Mouse (Mus musculus): ENCODE measurements at regions not wholly inside any gene's neighbourhood (a gene's known extent, or its start where the extent isn't known, plus 50 kb on each side); places are given as distances from the start of the nearest gene placed in this dataset.

DNA sequence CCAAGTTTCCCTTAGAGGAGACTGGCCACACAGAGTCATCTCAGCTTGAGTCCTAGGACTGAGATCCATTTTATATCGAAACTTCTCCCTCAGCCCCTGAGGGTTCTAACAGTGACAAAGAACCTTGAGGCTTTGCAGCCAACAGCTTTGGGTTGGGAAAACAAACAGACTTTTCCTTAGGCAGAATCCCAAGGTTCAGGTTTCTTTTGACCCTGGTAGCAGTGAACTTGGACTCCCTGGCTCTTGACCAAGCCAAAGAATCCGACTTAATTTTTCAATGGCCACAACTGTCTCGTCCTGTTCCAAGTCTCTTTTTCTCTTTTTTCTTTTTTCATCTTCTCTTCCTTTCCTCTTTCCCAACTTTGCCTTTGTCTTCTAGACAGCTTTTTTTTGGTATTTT is 60.9 kb upstream of the Serpine2 start:
- no peak for TF ChIP-seq CTCF (IDR thresholded peaks at IDR 0.05; ENCODE audit: extremely low read depth, insufficient read depth, low read length)
- TF ChIP-seq POLR2A (IDR thresholded peaks at IDR 0.05; ENCODE audit: extremely low read depth, insufficient read depth, low read length): no peak

Data from cortical plate, adult 2 months (tissue).